Mouse (Mus musculus): Measurements from ENCODE around the gene Tomm22.

- TF ChIP-seq CTCF (IDR thresholded peaks at IDR 0.05; ENCODE audit: insufficient read depth, low read depth, low read length) (no peak), POLR2A (IDR thresholded peaks at IDR 0.05; ENCODE audit: insufficient read depth, low read depth, low read length) (no peak)
Measured at GRCm38 (mm10) chr15:79650569-79650968, 20.1 kb upstream of the Tomm22 start.
